Mouse (Mus musculus): Measurements from ENCODE around the gene Derl3. TPM values are rescaled to one million over a fixed set of nuclear protein-coding genes. Genes with fewer than 3 reads are reported as not detected.
"Not testable (repeated sequence)": the region's sequence is repeated elsewhere in the genome, so short reads cannot be mapped to it uniquely, and the experiment has no call there.

Derl3 gene
- polyA plus RNA-seq, 1 experiment from 2014 or later = 2.1 TPM

DNA sequence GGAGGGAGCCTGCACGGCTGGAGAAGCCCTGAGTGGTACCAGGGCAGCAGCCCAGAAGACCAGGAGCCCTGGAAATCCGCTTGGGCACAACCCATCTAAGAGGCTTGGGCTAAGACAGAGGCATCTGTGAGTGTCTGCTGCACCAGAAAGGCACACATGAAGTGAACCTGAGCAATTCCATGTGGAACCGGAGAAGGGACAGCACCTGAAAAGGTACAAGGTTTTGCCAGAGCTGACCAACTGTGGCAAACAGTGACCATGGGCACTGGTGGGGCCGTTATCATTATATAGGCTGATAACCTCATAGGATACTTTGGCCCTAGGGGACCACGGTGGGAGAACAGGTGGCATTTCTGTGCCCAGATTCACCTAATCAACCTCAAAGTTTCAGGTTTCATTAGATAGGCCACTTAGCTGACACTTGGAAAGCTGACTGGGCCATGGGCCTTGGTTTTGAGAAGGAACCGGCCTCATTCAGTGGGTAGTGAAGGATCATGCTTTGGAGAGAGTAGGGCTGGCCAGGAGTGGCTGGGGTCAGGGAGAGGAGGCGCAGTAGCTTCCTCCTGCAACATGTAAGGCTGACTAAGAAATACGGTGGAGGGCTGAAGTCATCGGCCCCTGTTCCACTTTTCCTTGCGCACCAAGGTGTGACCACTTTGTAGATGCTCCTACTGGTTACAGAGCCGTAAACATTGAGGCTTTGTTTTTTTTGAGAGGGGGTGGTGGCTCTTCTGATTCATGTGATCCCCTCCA lies 36.9 kb upstream of the Derl3 start:
- ATAC-seq (replicated peaks) = no peak
- Histone ChIP-seq H3K9ac (no peak overlapping the region), H3K4me2 (no peak overlapping the region), H3K4me3 (no peak overlapping the region), H3K27me3 (replicated peaks) (no peaks in the 10 kb centered on the region), H3K9me3 (no peaks in the 10 kb centered on the region), H3K36me3 (replicated peaks) (no peaks in the 10 kb centered on the region), H3K4me1 (peaks cover 30% of the 10 kb centered on the region), H3K27ac (no peak overlapping the region)
- 86% methylated on average over 11 of the region's 11 CpGs for WGBS

DNA sequence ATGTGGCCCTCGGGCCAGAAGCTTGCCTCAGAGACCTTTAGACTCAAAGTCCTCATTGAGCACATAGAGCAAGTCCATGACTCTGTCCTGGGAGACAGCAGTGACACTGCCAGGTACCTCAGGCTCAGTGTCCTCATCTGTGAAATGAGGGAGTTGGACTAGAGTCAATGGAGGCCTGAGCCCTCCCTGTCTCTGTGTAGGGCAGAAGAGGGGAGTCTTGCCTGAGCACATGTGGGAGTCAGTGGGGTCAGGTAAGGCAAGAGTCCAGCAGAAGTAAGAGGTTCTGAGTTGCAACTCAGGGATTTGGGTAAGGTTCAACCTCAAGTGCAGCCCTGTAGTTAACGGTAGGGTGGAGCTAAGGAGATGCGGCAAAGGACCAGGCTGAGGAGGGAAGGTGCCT lies 36.2 kb upstream of the Derl3 start:
- Histone ChIP-seq H3K27me3 (replicated peaks) (no peaks in the 10 kb centered on the region), H3K4me2 (no peak overlapping the region), H3K27ac (no peak overlapping the region), H3K4me1 (peaks cover 31% of the 10 kb centered on the region), H3K9ac (no peak overlapping the region), H3K4me3 (no peak overlapping the region), H3K9me3 (no peaks in the 10 kb centered on the region), H3K36me3 (replicated peaks) (no peaks in the 10 kb centered on the region)
- WGBS = 88% methylated on average over 3 of the region's 3 CpGs
- ATAC-seq (replicated peaks) = no peak

DNA sequence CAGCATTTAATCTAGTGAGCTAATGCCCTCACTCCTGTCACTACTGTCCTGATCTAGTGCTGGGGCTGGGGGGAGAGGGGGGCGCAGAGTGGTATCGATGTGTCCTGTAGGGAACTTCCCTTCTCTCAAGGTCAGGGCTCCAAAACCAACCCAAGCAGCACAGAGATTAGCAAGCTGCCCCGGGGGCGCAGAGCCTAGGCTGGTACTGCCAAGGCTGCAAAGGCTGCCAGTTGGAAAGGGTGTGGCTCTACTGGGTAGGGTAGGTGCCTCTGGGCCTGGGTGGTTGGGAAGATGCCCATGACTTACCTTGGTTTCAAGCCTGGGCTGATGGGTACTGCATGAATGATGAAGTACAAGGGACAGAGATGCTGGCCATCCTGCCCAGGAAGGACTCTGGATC lies 35.6 kb upstream of the Derl3 start:
- H3K4me1 ChIP-seq = peaks cover 31% of the 10 kb centered on the region
- H3K27ac ChIP-seq = no peak overlapping the region
- H3K9ac ChIP-seq = no peak overlapping the region
- H3K27me3 ChIP-seq (replicated peaks) = no peaks in the 10 kb centered on the region
- H3K36me3 ChIP-seq (replicated peaks) = no peaks in the 10 kb centered on the region
- WGBS = 97% methylated on average over 4 of the region's 4 CpGs
- no peaks in the 10 kb centered on the region for H3K9me3 ChIP-seq
- no peak overlapping the region for H3K4me2 ChIP-seq
- no peak for ATAC-seq (replicated peaks)
- no peak overlapping the region for H3K4me3 ChIP-seq

DNA sequence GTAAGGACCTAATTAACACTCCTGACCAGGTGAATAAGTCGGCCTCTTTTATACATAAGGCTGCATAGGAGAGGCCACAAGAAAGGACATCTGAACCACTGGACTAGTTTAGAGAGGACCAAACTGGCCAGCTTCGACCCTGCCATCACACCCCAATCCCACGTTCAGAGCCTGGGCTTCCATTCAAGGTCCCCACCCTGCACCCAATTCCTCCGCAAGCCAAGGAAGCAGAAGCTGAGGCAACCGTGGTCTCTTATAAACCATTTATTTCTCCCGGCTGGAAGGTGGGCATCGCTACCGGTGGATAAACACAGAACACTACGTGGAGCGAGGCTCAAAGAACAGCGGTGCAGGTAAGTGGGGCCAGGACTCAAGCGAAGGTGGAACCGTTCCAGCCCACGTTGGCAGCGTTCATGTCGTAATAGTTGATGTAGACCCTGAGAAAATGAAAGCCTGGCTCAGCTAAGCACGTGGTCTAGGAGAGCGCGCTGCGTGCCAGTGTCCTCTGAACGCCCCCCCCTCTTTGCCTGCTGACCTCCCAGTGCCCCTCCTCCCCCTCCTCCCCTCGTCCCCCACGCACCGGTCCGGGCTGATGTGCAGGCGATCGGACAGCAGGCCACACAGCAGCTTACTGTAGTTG lies 34.0 kb upstream of the Derl3 start:
- Histone ChIP-seq H3K4me1 (peaks cover 31% of the 10 kb centered on the region), H3K9ac (peak overlapping the region; percentile 84), H3K27ac (peak overlapping the region; percentile 97), H3K4me3 (peak overlapping the region; percentile 89), H3K4me2 (peak overlapping the region; percentile 60), H3K36me3 (replicated peaks) (no peaks in the 10 kb centered on the region), H3K9me3 (no peaks in the 10 kb centered on the region), H3K27me3 (replicated peaks) (no peaks in the 10 kb centered on the region)
- peak; percentile 86 for ATAC-seq (replicated peaks)
- WGBS = 2% methylated on average over 27 of the region's 27 CpGs

DNA sequence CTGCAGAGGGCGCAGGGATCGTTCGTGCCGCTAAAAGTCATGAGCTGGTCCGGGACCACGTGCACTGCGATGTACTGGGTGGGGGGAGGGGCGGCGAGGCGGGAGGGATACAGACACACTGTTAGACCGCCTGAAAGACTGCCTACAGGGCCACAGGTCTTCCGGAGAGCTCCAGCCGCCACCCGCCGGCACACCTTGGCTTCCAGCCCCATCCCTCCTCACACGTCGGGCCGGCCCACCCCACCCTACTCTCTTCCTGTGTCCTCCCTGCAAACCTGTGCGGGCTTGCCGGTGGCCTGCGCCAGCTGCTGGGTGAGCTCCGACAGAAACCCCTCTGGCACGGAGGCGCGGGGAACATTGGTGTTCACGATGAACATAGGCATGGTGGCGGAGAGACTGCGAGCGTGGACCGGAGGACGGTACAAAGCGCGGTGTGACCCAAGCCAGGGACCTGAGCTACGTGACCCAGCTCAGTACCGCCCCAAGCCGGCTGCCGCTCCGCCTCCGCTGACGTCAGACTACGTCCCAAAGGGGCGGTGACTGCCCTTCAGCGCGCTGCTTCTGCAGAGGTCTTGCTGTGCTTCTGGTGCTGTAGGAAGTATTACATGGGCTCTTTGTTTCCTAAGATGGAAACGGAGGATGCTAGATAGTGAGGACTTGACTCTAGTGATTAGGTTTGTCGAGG lies 33.3 kb upstream of the Derl3 start, which contains the start of gene Mif:
TSS of gene Mif (minus strand) at position 455 of the 685 bp plus-strand sequence.
- not testable (repeated sequence) for H3K36me3 ChIP-seq (replicated peaks); H3K27me3 ChIP-seq (replicated peaks); H3K9me3 ChIP-seq
- Histone ChIP-seq H3K4me2 (peak within 1 kb of the TSS; percentile 60), H3K4me3 (peak within 1 kb of the TSS; percentile 89), H3K27ac (peak within 1 kb of the TSS; percentile 97), H3K4me1 (peaks cover 31% of the 10 kb centered on the region), H3K9ac (peak within 1 kb of the TSS; percentile 84)
- peak; percentile 96 for ATAC-seq (replicated peaks)
- under 1% methylated on average over 46 of the region's 46 CpGs for WGBS

DNA sequence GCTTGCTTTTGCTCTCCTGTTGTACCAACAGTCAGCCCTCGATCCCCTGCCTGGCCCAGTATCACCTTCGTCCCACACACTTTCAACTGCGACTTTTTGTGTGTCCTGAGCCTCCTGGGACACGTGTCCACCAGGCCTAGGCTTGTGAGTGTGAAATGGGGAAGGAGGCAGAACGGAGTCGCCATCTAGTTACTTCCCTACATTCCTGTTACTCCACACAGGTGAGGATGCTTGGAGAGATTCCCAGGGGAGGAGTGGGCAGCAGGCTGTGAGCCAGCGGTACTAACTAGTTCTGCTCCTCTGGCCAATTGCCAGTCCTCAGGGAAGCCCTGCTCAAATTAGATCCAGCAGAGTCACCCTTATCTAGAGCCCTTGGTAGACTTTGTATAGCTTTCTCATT lies 32.5 kb upstream of the Derl3 start:
- peak overlapping the region; percentile 89 for H3K4me3 ChIP-seq
- H3K4me2 ChIP-seq = peak overlapping the region; percentile 60
- peaks cover 31% of the 10 kb centered on the region for H3K4me1 ChIP-seq
- 20% methylated on average over 7 of the region's 7 CpGs for WGBS
- ATAC-seq (replicated peaks) = no peak
- H3K27me3 ChIP-seq (replicated peaks) = no peaks in the 10 kb centered on the region
- H3K9ac ChIP-seq = no peak overlapping the region
- H3K36me3 ChIP-seq (replicated peaks) = no peaks in the 10 kb centered on the region
- H3K27ac ChIP-seq = peak overlapping the region; percentile 97
- no peaks in the 10 kb centered on the region for H3K9me3 ChIP-seq

DNA sequence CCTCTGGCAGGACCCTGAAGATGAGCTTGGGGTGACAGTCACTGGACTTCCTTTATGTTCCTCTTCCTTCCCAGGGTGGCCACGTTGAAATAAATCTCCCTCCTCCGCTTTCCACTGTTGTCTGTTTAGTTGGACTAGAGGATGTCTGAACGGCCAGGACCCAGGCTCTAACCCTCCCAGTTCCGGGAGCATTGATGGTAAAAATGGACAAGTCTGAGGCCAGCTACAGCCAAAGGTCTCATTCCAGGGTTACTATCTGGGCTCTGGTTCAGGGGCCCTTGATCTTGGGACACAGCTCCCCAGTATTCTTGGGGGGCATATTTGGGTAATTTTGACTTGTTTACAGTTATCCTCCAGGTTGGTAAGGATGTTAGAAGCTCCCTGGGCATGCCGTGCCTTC lies 31.6 kb upstream of the Derl3 start:
- Histone ChIP-seq H3K27me3 (replicated peaks) (no peaks in the 10 kb centered on the region), H3K4me3 (no peak overlapping the region), H3K27ac (no peak overlapping the region), H3K36me3 (replicated peaks) (no peaks in the 10 kb centered on the region), H3K9ac (no peak overlapping the region), H3K9me3 (no peaks in the 10 kb centered on the region), H3K4me1 (peaks cover 31% of the 10 kb centered on the region), H3K4me2 (no peak overlapping the region)
- ATAC-seq (replicated peaks) = no peak
- whole genome bisulfite sequencing = 42% methylated on average over 5 of the region's 5 CpGs

DNA sequence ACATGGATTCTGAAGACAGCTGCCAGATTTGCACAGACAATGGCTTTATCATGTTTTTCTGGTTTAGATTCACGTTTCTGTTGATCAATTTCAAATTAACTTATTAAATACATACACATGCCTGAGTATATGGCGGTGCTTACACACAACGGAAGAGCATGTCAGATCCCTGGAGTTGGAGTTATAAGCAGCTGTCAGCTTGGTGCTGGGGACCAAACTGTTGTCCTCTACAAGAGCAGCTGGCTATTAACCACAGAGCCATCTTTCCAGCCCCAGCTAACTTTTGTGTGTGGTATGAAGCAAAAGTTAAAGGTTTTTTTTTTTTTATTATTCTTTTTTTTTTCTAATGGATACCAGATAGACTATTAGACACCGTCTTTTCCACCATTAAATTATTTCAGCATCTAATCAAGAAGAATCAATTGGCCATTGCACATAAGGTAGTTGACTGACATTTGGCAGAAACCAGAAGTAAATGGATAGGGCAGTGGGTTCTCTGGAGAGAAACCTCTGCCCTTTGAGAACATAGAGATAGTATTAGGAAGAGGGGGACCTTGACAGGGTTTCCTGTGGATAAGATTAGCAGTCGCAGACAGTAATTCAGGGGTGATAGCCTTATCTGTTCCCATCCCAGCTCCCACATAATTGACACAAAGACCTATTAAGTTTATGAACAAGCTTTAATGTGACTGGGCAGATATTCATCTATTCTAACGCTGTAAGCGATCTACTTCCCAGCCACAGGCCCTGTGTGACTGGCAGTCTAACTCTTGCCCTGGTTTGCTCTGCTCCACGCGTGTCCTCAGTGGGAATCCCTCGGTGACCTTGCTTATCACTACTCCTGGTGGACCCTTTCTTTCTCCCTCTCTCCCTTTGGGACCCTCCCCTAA lies 20.9 kb upstream of the Derl3 start:
- H3K27ac ChIP-seq = peak overlapping the region; percentile 82
- H3K9me3 ChIP-seq = no peaks in the 10 kb centered on the region
- peak overlapping the region; percentile 39 for H3K4me3 ChIP-seq
- no peaks in the 10 kb centered on the region for H3K36me3 ChIP-seq (replicated peaks)
- H3K4me2 ChIP-seq = peak overlapping the region; percentile 68
- ATAC-seq (replicated peaks) = peak; percentile 2; the same call in 1 of the 2 replicates
- H3K4me1 ChIP-seq = peaks cover 16% of the 10 kb centered on the region
- H3K9ac ChIP-seq = peak overlapping the region; percentile 24; the same call in 1 of the 2 replicates
- no peaks in the 10 kb centered on the region for H3K27me3 ChIP-seq (replicated peaks)
- 36% methylated on average over 10 of the region's 10 CpGs for WGBS

DNA sequence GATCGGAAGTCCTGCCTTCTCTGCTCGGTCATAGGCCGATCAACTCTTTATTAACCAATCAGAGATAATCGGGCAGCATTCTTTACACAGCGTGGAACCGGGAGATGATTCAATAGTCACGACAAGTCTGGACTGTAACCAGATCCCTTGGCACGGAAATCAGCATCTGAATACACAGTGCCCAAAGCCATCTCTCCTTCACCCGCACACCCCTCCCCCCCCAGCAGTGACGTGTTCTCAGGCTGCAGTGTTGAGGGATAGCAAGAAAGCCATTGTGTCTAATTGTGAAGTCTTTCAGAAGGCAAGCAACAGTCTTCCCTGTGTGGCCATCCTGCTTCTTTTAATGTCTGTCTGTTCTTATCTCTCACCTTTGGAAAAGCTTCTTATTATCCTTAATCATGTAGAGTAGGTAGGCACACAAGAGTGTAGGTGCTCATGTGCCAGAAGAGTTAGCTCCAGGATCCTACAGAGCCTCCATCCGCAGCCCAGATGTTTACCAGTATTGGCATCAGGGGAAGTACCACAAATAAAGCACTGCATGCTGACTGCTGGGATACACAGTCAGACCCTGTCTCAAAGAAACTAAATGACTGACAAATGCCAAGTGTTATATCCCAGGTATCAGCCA lies 20.2 kb upstream of the Derl3 start:
- peak; percentile 98 for ATAC-seq (replicated peaks)
- Histone ChIP-seq H3K27ac (peak overlapping the region; percentile 82), H3K27me3 (replicated peaks) (no peaks in the 10 kb centered on the region), H3K4me2 (peak overlapping the region; percentile 68), H3K9me3 (no peaks in the 10 kb centered on the region), H3K4me3 (peak overlapping the region; percentile 39), H3K36me3 (replicated peaks) (no peaks in the 10 kb centered on the region), H3K4me1 (peaks cover 16% of the 10 kb centered on the region), H3K9ac (peak overlapping the region; percentile 24)
- WGBS = 1% methylated on average over 11 of the region's 11 CpGs

DNA sequence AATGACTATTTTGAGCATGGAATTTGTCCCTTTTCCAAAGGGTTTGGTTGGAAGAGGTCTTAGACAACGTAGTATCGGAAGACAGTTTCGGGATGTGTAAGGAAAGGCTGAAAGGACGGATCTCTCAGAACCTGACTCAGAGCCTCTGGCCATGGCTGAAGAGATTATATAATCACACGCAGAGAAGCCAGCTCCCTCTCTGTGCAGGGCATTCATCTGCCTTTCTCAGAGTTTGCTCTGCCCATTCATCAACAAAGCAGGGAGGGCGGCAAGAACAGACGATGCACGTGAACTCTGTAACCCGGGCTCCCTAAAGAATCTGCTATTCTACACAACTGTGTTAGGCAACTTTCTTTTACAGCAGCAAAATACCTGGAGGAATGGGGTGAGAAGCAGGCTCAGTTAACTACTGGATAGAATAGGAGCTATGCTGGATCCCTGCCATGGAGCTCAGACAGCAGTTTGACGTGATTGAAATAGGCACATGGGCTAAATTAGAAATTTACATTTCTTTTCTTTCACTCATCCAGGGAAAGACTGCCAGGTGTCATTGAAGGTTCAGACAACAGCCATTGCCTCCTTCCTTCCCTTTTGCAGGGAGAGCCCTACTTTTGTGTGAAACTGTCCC lies 19.6 kb upstream of the Derl3 start:
- Histone ChIP-seq H3K9me3 (no peaks in the 10 kb centered on the region), H3K36me3 (replicated peaks) (no peaks in the 10 kb centered on the region), H3K4me3 (peak overlapping the region; percentile 39), H3K4me2 (peak overlapping the region; percentile 68), H3K9ac (peak overlapping the region; percentile 24), H3K27me3 (replicated peaks) (no peaks in the 10 kb centered on the region), H3K4me1 (peaks cover 16% of the 10 kb centered on the region), H3K27ac (peak overlapping the region; percentile 82)
- 9% methylated on average over 10 of the region's 10 CpGs for WGBS
- peak; percentile 51 for ATAC-seq (replicated peaks)

DNA sequence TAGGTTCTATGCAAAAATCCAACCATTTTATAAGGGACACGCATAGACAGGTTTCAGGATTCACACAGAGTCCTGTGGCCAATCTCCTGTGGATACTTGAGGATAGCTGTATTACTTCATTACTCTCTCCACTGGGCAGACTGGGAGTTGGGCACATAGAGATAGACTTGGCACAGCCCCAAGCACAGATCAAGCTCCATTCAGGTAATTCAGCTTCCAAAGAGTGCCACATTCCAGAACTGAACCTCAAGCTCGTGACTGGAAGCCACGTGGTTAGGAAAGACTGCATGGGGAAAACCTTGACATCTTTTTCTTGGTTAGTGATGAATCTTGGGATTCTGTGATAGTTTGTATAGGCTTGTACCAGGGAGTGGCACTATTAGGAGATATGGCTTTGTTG lies 14.4 kb upstream of the Derl3 start:
- no peak overlapping the region for H3K4me3 ChIP-seq
- WGBS = 81% methylated on average over 3 of the region's 3 CpGs
- no peak overlapping the region for H3K27ac ChIP-seq
- no peak for ATAC-seq (replicated peaks)
- no peaks in the 10 kb centered on the region for H3K9me3 ChIP-seq
- H3K27me3 ChIP-seq (replicated peaks) = no peaks in the 10 kb centered on the region
- H3K4me2 ChIP-seq = no peak overlapping the region
- H3K36me3 ChIP-seq (replicated peaks) = no peaks in the 10 kb centered on the region
- H3K9ac ChIP-seq = no peak overlapping the region
- H3K4me1 ChIP-seq = peaks cover 3% of the 10 kb centered on the region

Data from midbrain, embryonic 15.5 days (tissue).